Mouse (Mus musculus) c-Kit-positive CD71-positive TER-119-positive erythroid progenitor cells, embryonic 14.5 days (primary cell): ENCODE results near the gene Mipol1.

Experiments used
- DNase-seq: peaks from one replicate; pipeline ENCODE4 v3.0.0-alpha.2; 2013; ENCODE audit warnings: low spot score

The Mipol1 gene

GRCm38 (mm10) chr12:57243671-57244495 lies 13.7 kb downstream of the Mipol1 start:
- peak; percentile 35 for DNase-seq

- DNase-seq: no peak
Observed at GRCm38 (mm10) chr12:57258572-57258971, 28.3 kb downstream of the Mipol1 start.

GRCm38 (mm10) chr12:57275456-57275855 lies 45.2 kb downstream of the Mipol1 start:
- DNase-seq: no peak

- peak; percentile 15 for DNase-seq
Observed at GRCm38 (mm10) chr12:57281155-57282114, 51.2 kb downstream of the Mipol1 start.

GRCm38 (mm10) chr12:57285303-57286059 lies 55.3 kb downstream of the Mipol1 start:
- no peak for DNase-seq

- DNase-seq: no peak
Observed at GRCm38 (mm10) chr12:57307337-57307736, 77.1 kb downstream of the Mipol1 start.

GRCm38 (mm10) chr12:57307748-57308147 lies 77.5 kb downstream of the Mipol1 start:
- no peak for DNase-seq

GRCm38 (mm10) chr12:57339053-57339452 lies 108.8 kb downstream of the Mipol1 start:
- no peak for DNase-seq

- DNase-seq: no peak
Observed at GRCm38 (mm10) chr12:57340111-57340510, 109.9 kb downstream of the Mipol1 start.

GRCm38 (mm10) chr12:57362732-57363131 lies 132.5 kb downstream of the Mipol1 start:
- DNase-seq: no peak

- no peak for DNase-seq
Observed at GRCm38 (mm10) chr12:57364027-57364426, 133.8 kb downstream of the Mipol1 start.

GRCm38 (mm10) chr12:57371790-57372547 lies 141.7 kb downstream of the Mipol1 start:
- DNase-seq: no peak

- no peak for DNase-seq
Observed at GRCm38 (mm10) chr12:57382797-57383196, 152.6 kb downstream of the Mipol1 start.

GRCm38 (mm10) chr12:57387588-57388292 lies 157.5 kb downstream of the Mipol1 start:
- DNase-seq: no peak

- no peak for DNase-seq
Observed at GRCm38 (mm10) chr12:57399547-57399946, 169.3 kb downstream of the Mipol1 start.

- DNase-seq: no peak
Observed at GRCm38 (mm10) chr12:57400186-57400585, 170.0 kb downstream of the Mipol1 start.

GRCm38 (mm10) chr12:57401126-57401525 lies 170.9 kb downstream of the Mipol1 start:
- DNase-seq: no peak

- DNase-seq: no peak
Observed at GRCm38 (mm10) chr12:57402360-57402759, 172.1 kb downstream of the Mipol1 start.

GRCm38 (mm10) chr12:57409976-57410375 lies 179.7 kb downstream of the Mipol1 start:
- DNase-seq: no peak

- DNase-seq: no peak
Observed at GRCm38 (mm10) chr12:57413833-57414232, 183.6 kb downstream of the Mipol1 start.

- no peak for DNase-seq
Observed at GRCm38 (mm10) chr12:57424902-57425301, 194.7 kb downstream of the Mipol1 start.
